16 mouse cellular contexts compared by ENCODE assay signal in genomic region chr2:118295505-118295904, GRCm38 (mm10). TPM values are rescaled to one million over a fixed set of nuclear protein-coding genes. Genes with fewer than 3 reads are reported as not detected.
A peak's percentile ranks its signal among the peaks of the same experiment; 100 is the strongest.
DNase-seq lines count a peak whose midpoint lies in the region; ATAC-seq and TF ChIP-seq lines count a peak whose summit lies in the region.
"Had no signal": no experiment of that assay in that cellular context is flagged by ENCODE, and none has a peak within 500 bp of the region (broad histone marks: within the 10 kb centered on the region; RNA-seq: fewer than 3 reads in every experiment).

No protein-coding gene starts in this region.

- no peak overlapping the region for H3K4me2 ChIP-seq in CH12.LX (ENCODE audit: insufficient read depth, low read depth, poor library complexity, severe bottlenecking)
- no peak overlapping the region for H3K4me2 ChIP-seq in embryonic facial prominence, embryonic 15.5 days (replicated peaks)
- H3K4me2 ChIP-seq: limb, embryonic 13.5 days; lung, embryonic 15.5 days; midbrain, embryonic 13.5 days had no signal

- no peaks in the 10 kb centered on the region for H3K27me3 ChIP-seq in heart, embryonic 10.5 days (ENCODE audit: insufficient read depth, poor library complexity, severe bottlenecking)
- H3K27me3 ChIP-seq in CH12.LX (replicated peaks): no peaks in the 10 kb centered on the region
- no peaks in the 10 kb centered on the region for H3K27me3 ChIP-seq in embryonic facial prominence, embryonic 15.5 days
- H3K27me3 ChIP-seq: limb, embryonic 13.5 days; lung, embryonic 15.5 days; midbrain, embryonic 13.5 days; Patski had no signal

- H3K4me1 ChIP-seq in heart, embryonic 10.5 days: no peaks in the 10 kb centered on the region
- H3K4me1 ChIP-seq in CH12.LX (ENCODE audit: control insufficient read depth in 1 of 2, insufficient read depth in 2 of 2): peaks cover 11 to 35% of the 10 kb centered on the region in 2 experiments; a peak in 3 of 4 replicates
- peaks cover 6% of the 10 kb centered on the region; the same call in 1 of the 2 replicates for H3K4me1 ChIP-seq in embryonic facial prominence, embryonic 15.5 days
- H3K4me1 ChIP-seq: lung, embryonic 15.5 days had no signal

- no peaks in the 10 kb centered on the region for H3K79me2 ChIP-seq in CH12.LX (replicated peaks; ENCODE audit: control insufficient read depth, extremely low read depth, insufficient read depth, poor library complexity, severe bottlenecking)

- peak; percentile 66 for TF ChIP-seq EP300 in CH12.LX (IDR thresholded peaks at IDR 0.05; ENCODE audit: low read length)

- no peaks in the 10 kb centered on the region for H3K9me3 ChIP-seq in heart, embryonic 10.5 days
- H3K9me3 ChIP-seq in CH12.LX (replicated peaks; ENCODE audit: low read length): peaks cover 2% of the 10 kb centered on the region
- no peaks in the 10 kb centered on the region for H3K9me3 ChIP-seq in embryonic facial prominence, embryonic 15.5 days (replicated peaks)
- H3K9me3 ChIP-seq: limb, embryonic 13.5 days; lung, embryonic 15.5 days; midbrain, embryonic 13.5 days had no signal

- TF ChIP-seq CTCF in CH12.LX (conservative IDR thresholded peaks at IDR 0.05 in 1 of 2, IDR thresholded peaks at IDR 0.05 in 1 of 2; ENCODE audit: low read depth in 2 of 2, low read length in 2 of 2): no peak

- peak; percentile 94 for DNase-seq in heart, adult 11 months
- DNase-seq in heart, embryonic 10.5 days (ENCODE audit: low spot score): no peak
- DNase-seq in CH12.LX (ENCODE audit: extremely low read depth): peak; percentile 65
- peak; percentile 10 to 14 for DNase-seq in kidney, adult 8-10 months
- no peak for DNase-seq in lung, postnatal 4 days
- no peak for DNase-seq in retina, postnatal 1 day
- DNase-seq in adrenal gland, postnatal 14 days: no peak
- DNase-seq: adrenal gland, postnatal 25 days; cerebellum, adult 18-20 months had no signal

- H3K36me3 ChIP-seq in heart, embryonic 10.5 days: no peaks in the 10 kb centered on the region
- no peaks in the 10 kb centered on the region for H3K36me3 ChIP-seq in CH12.LX (replicated peaks in 1 of 2; ENCODE audit: control insufficient read depth in 1 of 2, insufficient read depth in 1 of 2, low read length in 1 of 2)
- H3K36me3 ChIP-seq in embryonic facial prominence, embryonic 15.5 days: no peaks in the 10 kb centered on the region
- H3K36me3 ChIP-seq: limb, embryonic 13.5 days; lung, embryonic 15.5 days; midbrain, embryonic 13.5 days had no signal

- no peak overlapping the region for H3K9ac ChIP-seq in CH12.LX (ENCODE audit: insufficient read depth, low read depth)
- no peak overlapping the region for H3K9ac ChIP-seq in embryonic facial prominence, embryonic 15.5 days
- H3K9ac ChIP-seq: limb, embryonic 13.5 days; lung, embryonic 15.5 days; midbrain, embryonic 13.5 days had no signal

- in situ Hi-C loops in CH12.LX (cut with MboI; ENCODE audit: low pct_ligation_motif_present, low pct_unique_long_range_greater_than_20kb, low sequenced_read_pairs): no loop called here

- WGBS in heart, embryonic 10.5 days: 81% methylated on average over 7 of the region's 7 CpGs
- WGBS in embryonic facial prominence, embryonic 15.5 days: 25% methylated on average over 7 of the region's 7 CpGs

- TF ChIP-seq POLR2A in CH12.LX (IDR thresholded peaks at IDR 0.05; ENCODE audit: low read depth, low read length): no peak

- ATAC-seq in embryonic facial prominence, embryonic 15.5 days (ENCODE audit: insufficient number of reproducible peaks, low FRiP score, low TSS enrichment, low read depth): 0 out of 2 replicates have a peak, but pooled peaks have one; percentile 51
- ATAC-seq: forebrain, embryonic 14.5 days; inflammation-experienced regulatory T-cells, adult 6 months; midbrain, embryonic 13.5 days; Patski had no signal

- dilution Hi-C loops in CH12.LX (cut with MboI; ENCODE audit: extremely low pct_ligation_motif_present, extremely low pct_unique_long_range_greater_than_20kb, low sequenced_read_pairs): no loop called here

- no peak for TF ChIP-seq RAD21 in CH12.LX (IDR thresholded peaks at IDR 0.05; ENCODE audit: low read depth, low read length)

- H3K4me3 ChIP-seq in heart, embryonic 10.5 days: no peak overlapping the region
- no peak overlapping the region for H3K4me3 ChIP-seq in CH12.LX (replicated peaks in 1 of 3; ENCODE audit: low read depth in 2 of 3, low read length in 2 of 3, poor library complexity in 1 of 3)
- H3K4me3 ChIP-seq in embryonic facial prominence, embryonic 15.5 days (replicated peaks): no peak overlapping the region
- H3K4me3 ChIP-seq: limb, embryonic 13.5 days; lung, embryonic 15.5 days; midbrain, embryonic 13.5 days had no signal

- H3K27ac ChIP-seq in heart, embryonic 10.5 days: no peak overlapping the region
- H3K27ac ChIP-seq in CH12.LX (ENCODE audit: insufficient read depth, low read depth): no peak overlapping the region
- 0 out of 2 replicates have a peak overlapping the region, but pooled peaks have one; percentile 7 for H3K27ac ChIP-seq in embryonic facial prominence, embryonic 15.5 days (replicated peaks)
- H3K27ac ChIP-seq: limb, embryonic 13.5 days; lung, embryonic 15.5 days; midbrain, embryonic 13.5 days had no signal

TF ChIP-seq in CH12.LX, 34 proteins besides CTCF, POLR2A, EP300 and RAD21:
- TF ChIP-seq JUND (conservative IDR thresholded peaks at IDR 0.05; ENCODE audit: low read depth, low read length) (no peak), POLR2AphosphoS2 (IDR thresholded peaks at IDR 0.05; ENCODE audit: low read depth, low read length) (no peak), UBTF (IDR thresholded peaks at IDR 0.05; ENCODE audit: low read depth, low read length) (no peak), MEF2A (IDR thresholded peaks at IDR 0.05; ENCODE audit: borderline replicate concordance, low read depth, low read length) (peak; percentile 90), MXI1 (IDR thresholded peaks at IDR 0.05; ENCODE audit: low read depth, low read length) (peak; percentile 35; the same call in 1 of the 2 replicates), E2F4 (IDR thresholded peaks at IDR 0.05; ENCODE audit: insufficient replicate concordance, low read depth, low read length) (no peak), ZKSCAN1 (IDR thresholded peaks at IDR 0.05; ENCODE audit: borderline replicate concordance, low read depth, low read length) (no peak), SIN3A (IDR thresholded peaks at IDR 0.05; ENCODE audit: low read length) (peak; percentile 62; the same call in 1 of the 2 replicates), BHLHE40 (IDR thresholded peaks at IDR 0.05; ENCODE audit: low read depth, low read length) (peak; percentile 93), ELF1 (IDR thresholded peaks at IDR 0.05; ENCODE audit: low read depth, low read length) (0 out of 2 replicates have a peak, but pooled peaks have one; percentile 29), KAT2A (IDR thresholded peaks at IDR 0.05; ENCODE audit: insufficient replicate concordance, low read length) (no peak), PAX5 (IDR thresholded peaks at IDR 0.05; ENCODE audit: low read length) (no peak), MYC (IDR thresholded peaks at IDR 0.05; ENCODE audit: low read depth, low read length) (peak; percentile 94), NELFE (IDR thresholded peaks at IDR 0.05; ENCODE audit: low read depth, low read length) (no peak), ZMIZ1 (IDR thresholded peaks at IDR 0.05; ENCODE audit: low read depth, low read length) (no peak), ETS1 (conservative IDR thresholded peaks at IDR 0.05; ENCODE audit: low read depth, low read length) (peak; percentile 79), IRF4 (IDR thresholded peaks at IDR 0.05; ENCODE audit: low read depth, low read length) (0 out of 2 replicates have a peak, but pooled peaks have one; percentile 15), USF2 (conservative IDR thresholded peaks at IDR 0.05; ENCODE audit: low read depth, low read length) (0 out of 2 replicates have a peak, but pooled peaks have one; percentile 14), MAX (IDR thresholded peaks at IDR 0.05; ENCODE audit: low read length) (peak; percentile 95), JUN (IDR thresholded peaks at IDR 0.05; ENCODE audit: insufficient read depth, low read depth, low read length) (no peak; the same call in 1 of the 2 replicates)

RNA-seq across cellular contexts. Expression of gene Fsip1, which starts 38.7 kb away (rescaled TPM):
- polyA plus RNA-seq in heart, embryonic 10.5 days (2016; fragmentation: Nextera tagmentation; extraction: Ambion mirVana): 0.18 and 0.59 TPM in 2 replicates
- total RNA-seq in CH12.LX (2012; rRNA removed): 0.17 and 0.38 TPM in 2 replicates
- total RNA-seq in CH12.LX (2014; rRNA removed): 0.14 and 0.47 TPM in 2 replicates
- 0.38 and 0.49 TPM in 2 replicates for polyA plus RNA-seq in CH12.LX (2012; ENCODE audit: insufficient read length, low read depth)
- 1.2 and 2.6 TPM in 2 replicates for polyA plus RNA-seq in embryonic facial prominence, embryonic 15.5 days (2015; fragmentation: Nextera tagmentation; extraction: Ambion mirVana)
- 0.34 and 0.52 TPM in 2 replicates for total RNA-seq in adrenal gland, postnatal 14 days (2021)
- polyA plus RNA-seq: inflammation-experienced regulatory T-cells, adult 6 months had no signal

Comparison
In these comparisons a context has a peak if more than half of its experiments do, and no peak if none do; other contexts are left out.
1. DNase-seq: peak in heart, adult 11 months (single experiment), CH12.LX (single experiment) and kidney, adult 8-10 months (2 of 2); none in heart, embryonic 10.5 days (single experiment), lung, postnatal 4 days (0 of 2), retina, postnatal 1 day (single experiment) and adrenal gland, postnatal 14 days (single experiment).